In the genomic region with DNA sequence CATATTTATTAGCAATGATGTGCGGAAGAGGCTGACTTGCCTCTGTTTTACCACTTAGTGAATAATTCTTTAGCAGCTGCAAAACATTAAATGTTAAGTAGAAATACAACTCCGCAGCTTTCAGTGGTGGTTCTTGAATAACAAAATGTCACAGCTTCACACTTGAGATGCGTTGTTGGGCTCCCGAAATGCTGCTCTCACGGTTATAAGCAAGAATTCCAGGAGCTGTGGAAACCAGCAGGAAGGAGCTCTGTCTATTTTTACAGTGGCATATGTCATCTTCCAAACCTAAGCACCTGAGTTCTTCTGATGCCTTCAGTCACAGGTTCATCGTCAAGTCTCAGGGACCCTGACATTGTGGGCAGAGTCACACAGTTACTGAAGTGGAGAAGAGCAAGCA, we compare ENCODE assay signal across 26 mouse cellular contexts.
DNase-seq lines count a peak whose midpoint lies in the region; ATAC-seq and TF ChIP-seq lines count a peak whose summit lies in the region.
"Had no signal": no experiment of that assay in that cellular context is flagged by ENCODE, and none has a peak within 500 bp of the region (broad histone marks: within the 10 kb centered on the region; RNA-seq: fewer than 3 reads in every experiment).

No protein-coding gene starts in this region.

- no peak overlapping the region for H3K27ac ChIP-seq in left cerebral cortex, adult 2 months
- H3K27ac ChIP-seq in forebrain, postnatal 0 days (ENCODE audit: low read depth, low read length) = no peak overlapping the region
- H3K27ac ChIP-seq: forebrain, embryonic 10.5 days; forebrain, embryonic 13.5 days; heart, adult 2 months; heart, embryonic 10.5 days; heart, embryonic 13.5 days; hindbrain, embryonic 14.5 days; hindbrain, postnatal 0 days had no signal

- ATAC-seq in forebrain, postnatal 0 days = no peak
- ATAC-seq: forebrain, embryonic 13.5 days; forebrain, embryonic 16.5 days; hindbrain, postnatal 0 days; inflammation-experienced regulatory T-cells, adult 6 months; intestine, embryonic 16.5 days; Patski had no signal

- no peaks in the 10 kb centered on the region for H3K9me3 ChIP-seq in forebrain, postnatal 0 days (ENCODE audit: low read length)
- H3K9me3 ChIP-seq: forebrain, embryonic 10.5 days; forebrain, embryonic 13.5 days; G1E; heart, embryonic 10.5 days; heart, embryonic 13.5 days had no signal

- 43% methylated on average over 6 of the region's 6 CpGs for WGBS in forebrain, postnatal 0 days

- no peaks in the 10 kb centered on the region for H3K27me3 ChIP-seq in forebrain, postnatal 0 days (ENCODE audit: insufficient read depth, low read length)
- H3K27me3 ChIP-seq: CH12.LX; forebrain, embryonic 13.5 days; heart, embryonic 13.5 days had no signal

- no peak for TF ChIP-seq CTCF in left cerebral cortex, adult 2 months (IDR thresholded peaks at IDR 0.05)
- TF ChIP-seq CTCF in forebrain, postnatal 0 days (IDR thresholded peaks at IDR 0.05; ENCODE audit: low read depth) = no peak

- H3K9ac ChIP-seq in forebrain, postnatal 0 days = no peak overlapping the region
- H3K9ac ChIP-seq: forebrain, embryonic 13.5 days; heart, embryonic 13.5 days; hindbrain, embryonic 14.5 days had no signal

- H3K4me1 ChIP-seq in forebrain, postnatal 0 days (ENCODE audit: insufficient read depth) = peaks cover 9% of the 10 kb centered on the region; the same call in 1 of the 2 replicates
- H3K4me1 ChIP-seq: heart, embryonic 10.5 days; heart, embryonic 13.5 days had no signal

- DNase-seq in cerebellum, adult 9-10 months = peak; percentile 7
- DNase-seq in cerebellum, adult 11-12 months = no peak
- DNase-seq in left cerebral cortex, postnatal 14 days (ENCODE audit: low spot score in 2 of 2) = peak; percentile 23 to 33
- no peak for DNase-seq in left cerebral cortex, adult 2 months (ENCODE audit: extremely low spot score in 1 of 2, low spot score in 2 of 2)
- peak; percentile 60 for DNase-seq in brain, adult 2 months (ENCODE audit: low read depth, low spot score)
- no peak for DNase-seq in forebrain, postnatal 0 days
- DNase-seq: adrenal gland, postnatal 10 days; adrenal gland, postnatal 36 days; B cell, adult 2 months; gastrocnemius, postnatal 10 days; gastrocnemius, postnatal 36 days; heart, adult 2 months; heart, postnatal 14 days; heart, postnatal 4 days had no signal

- H3K36me3 ChIP-seq in forebrain, postnatal 0 days (ENCODE audit: insufficient read depth) = no peaks in the 10 kb centered on the region
- H3K36me3 ChIP-seq: forebrain, embryonic 10.5 days; G1E; heart, embryonic 10.5 days; heart, embryonic 13.5 days had no signal

- no peak overlapping the region for H3K4me2 ChIP-seq in forebrain, postnatal 0 days (ENCODE audit: low read depth)
- H3K4me2 ChIP-seq: forebrain, embryonic 13.5 days; heart, embryonic 13.5 days; hindbrain, embryonic 14.5 days had no signal

- H3K4me3 ChIP-seq in left cerebral cortex, adult 2 months = no peak overlapping the region
- H3K4me3 ChIP-seq in forebrain, postnatal 0 days (ENCODE audit: low read depth, low read length) = no peak overlapping the region
- H3K4me3 ChIP-seq: forebrain, embryonic 10.5 days; forebrain, embryonic 13.5 days; heart, adult 2 months; heart, embryonic 10.5 days; heart, embryonic 13.5 days had no signal

- intact Hi-C loops in left cerebral cortex, postnatal 14 days (cut with DNase I) = no loop called here
- intact Hi-C loops in left cerebral cortex, adult 2 months (cut with DNase I) = no loop called here

Comparison
In these comparisons a context has a peak if more than half of its experiments do, and no peak if none do; other contexts are left out.
1. DNase-seq: peak in cerebellum, adult 9-10 months (single experiment), left cerebral cortex, postnatal 14 days (2 of 2) and brain, adult 2 months (single experiment); none in cerebellum, adult 11-12 months (single experiment), left cerebral cortex, adult 2 months (0 of 2) and forebrain, postnatal 0 days (single experiment).